Mouse (Mus musculus) kidney, postnatal 14 days (tissue): ENCODE results near the gene Aim2.
"Not testable (repeated sequence)": the region's sequence is repeated elsewhere in the genome, so short reads cannot be mapped to it uniquely, and the experiment has no call there.

Experiments
- DNase-seq: peaks from one replicate; pipeline ENCODE4 v3.0.0; 2022; ENCODE audit warnings: mixed read lengths

The Aim2 gene

DNA sequence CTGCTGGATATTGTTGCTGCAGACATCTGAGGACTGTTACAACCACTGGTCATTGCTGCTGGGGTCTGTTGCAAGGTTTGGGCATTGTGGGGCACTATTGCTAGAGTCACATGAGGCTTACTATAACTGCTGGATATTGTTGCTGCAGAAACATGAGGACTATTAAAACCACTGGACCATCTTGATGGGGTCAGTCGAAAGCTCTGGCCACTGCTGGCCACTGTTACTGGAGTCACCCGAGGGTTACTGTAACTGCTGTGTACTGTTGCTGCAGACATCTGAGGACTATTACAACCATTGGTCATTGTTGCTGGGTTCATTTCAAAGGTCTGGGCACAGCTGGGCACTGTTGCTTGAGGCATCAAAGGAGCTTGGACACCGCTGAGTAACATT, 130.5 kb downstream of the Aim2 start:
- DNase-seq, result not testable (repeated sequence)

DNA sequence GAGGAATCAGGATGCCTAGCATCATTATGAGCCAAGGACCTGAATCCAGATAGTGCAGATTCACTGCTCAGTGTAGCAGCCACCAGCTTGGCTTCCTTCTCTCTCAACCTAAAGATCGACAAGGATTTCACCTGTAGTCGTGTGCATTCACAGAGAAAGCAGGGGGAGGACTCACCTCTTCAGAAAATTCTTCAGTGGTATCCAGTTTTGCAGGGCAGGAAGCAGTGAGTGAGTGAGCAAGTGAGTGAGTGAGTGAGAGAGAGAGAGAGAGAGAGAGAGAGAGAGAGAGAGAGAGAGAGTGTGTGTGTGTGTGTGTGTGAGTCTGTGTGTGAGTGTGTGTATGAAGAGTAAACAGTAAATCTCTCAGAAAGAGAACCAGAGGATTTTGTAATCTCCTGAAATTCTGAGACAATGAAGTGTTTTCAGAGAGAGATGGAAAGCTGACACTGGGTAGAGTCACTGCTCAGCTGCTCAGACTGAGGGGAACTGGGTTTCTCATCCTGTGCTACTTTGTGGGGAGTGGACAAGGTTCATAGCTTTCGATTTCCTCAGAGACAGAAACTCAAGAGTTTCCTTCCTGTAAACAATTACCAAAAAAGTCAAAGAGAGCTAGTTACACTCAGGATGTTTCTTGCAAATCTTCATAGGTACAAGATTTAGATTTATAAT, 140.3 kb downstream of the Aim2 start, which contains the start of gene Ifi206:
TSS of gene Ifi206 (minus strand) at position 230 of the 669 bp plus-strand sequence.
- DNase-seq, result not testable (repeated sequence)

GRCm38 (mm10) chr1:173491483-173491882, 140.8 kb downstream of the Aim2 start:
- not testable (repeated sequence) for DNase-seq

DNA sequence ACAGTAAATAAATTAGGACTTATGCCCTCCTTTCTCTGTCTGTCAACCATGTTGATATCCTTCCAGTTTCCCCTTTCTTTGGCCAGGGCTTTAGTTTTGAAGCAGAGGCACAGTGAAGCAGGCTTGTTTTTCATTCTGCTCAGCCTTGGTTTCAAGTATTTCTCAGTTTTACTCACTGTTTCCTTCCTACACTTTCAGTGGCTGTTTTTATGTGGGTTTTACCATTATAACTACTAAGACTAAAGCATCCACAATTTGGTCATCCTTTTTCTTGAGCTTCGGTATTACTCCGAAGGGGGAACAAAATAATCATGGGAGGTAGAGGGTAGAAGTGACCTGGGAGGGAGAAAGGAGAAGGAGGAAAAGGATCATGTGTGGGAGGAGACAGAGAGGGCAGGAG, 159.9 kb downstream of the Aim2 start:
- DNase-seq, result not testable (repeated sequence)
